Mouse (Mus musculus): ENCODE measurements around the gene Rbm20. TPM values are rescaled to one million over a fixed set of nuclear protein-coding genes. Genes with fewer than 3 reads are reported as not detected.

The Rbm20 gene
- polyA plus RNA-seq (2012; rRNA removed): 0.12 and 0.22 TPM in 2 replicates

DNA sequence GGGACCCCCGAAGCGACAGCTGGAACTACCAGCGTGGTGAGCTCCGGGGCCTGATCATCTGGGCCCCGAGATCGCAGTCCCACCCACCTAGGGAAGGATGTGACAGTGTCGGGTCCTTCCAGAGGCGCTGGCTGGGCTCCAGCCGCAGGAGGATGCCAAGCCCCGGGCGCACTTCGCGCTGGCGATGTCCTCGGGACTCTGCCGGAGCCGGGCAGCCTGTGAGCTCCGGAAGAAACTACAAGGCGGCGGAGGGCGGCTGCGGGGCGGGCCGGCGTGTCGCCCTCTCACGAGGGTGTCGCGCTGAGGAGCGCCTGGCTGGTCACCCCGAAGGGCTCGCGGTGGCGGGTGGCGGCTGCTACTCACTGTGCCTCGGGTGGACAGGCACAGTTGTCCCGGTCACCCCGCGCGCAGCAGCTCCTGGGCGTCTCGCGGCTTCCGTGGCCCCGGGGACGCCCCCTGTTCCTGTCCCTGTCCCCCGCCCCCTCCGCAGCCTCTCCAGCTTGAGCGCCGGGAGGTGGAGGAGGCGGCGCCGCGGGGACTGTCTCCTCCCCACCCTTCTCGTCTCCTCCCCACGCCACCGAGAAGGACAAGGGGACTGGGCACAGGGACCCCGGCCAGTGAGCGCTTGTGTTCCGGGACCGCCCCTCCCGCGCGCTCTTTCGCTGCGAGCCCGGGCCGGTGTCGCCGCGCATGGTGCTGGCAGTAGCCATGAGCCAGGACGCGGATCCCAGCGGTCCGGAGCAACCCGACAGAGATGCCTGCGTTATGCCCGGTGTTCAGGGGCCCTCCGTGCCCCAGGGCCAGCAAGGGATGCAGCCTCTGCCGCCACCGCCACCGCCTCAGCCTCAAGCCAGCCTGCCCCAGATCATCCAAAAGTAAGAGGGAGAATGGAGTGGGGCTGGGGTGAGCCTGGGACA is at the start of gene Rbm20:
TSS of gene Rbm20 (plus strand) at position 589 of the 917 bp plus-strand sequence.
- DNase-seq (ENCODE audit: low read depth in 1 of 2, low spot score in 2 of 2): no peak
- Histone ChIP-seq H3K4me1 (ENCODE audit: control insufficient read depth, insufficient read depth, insufficient read length) (peaks cover 8% of the 10 kb centered on the region; the same call in 1 of the 2 replicates), H3K27me3 (ENCODE audit: control insufficient read depth, insufficient read depth, low read length) (peaks cover 20% of the 10 kb centered on the region), H3K36me3 (ENCODE audit: control insufficient read depth, insufficient read depth, low read length) (no peaks in the 10 kb centered on the region), H3K4me3 (ENCODE audit: extremely low read depth, insufficient read depth, insufficient read length) (peak within 1 kb of the TSS; percentile 35; the same call in 1 of the 2 replicates), H3K27ac (ENCODE audit: insufficient read depth, low read length) (no peak within 1 kb of the TSS)
- TF ChIP-seq POLR2A (IDR thresholded peaks at IDR 0.05; ENCODE audit: low read depth, low read length) (no peak), CTCF (IDR thresholded peaks at IDR 0.05; ENCODE audit: extremely low read depth, insufficient read depth, insufficient read length, insufficient replicate concordance) (no peak)
- 2% methylated on average over 78 of the region's 82 CpGs for WGBS

DNA sequence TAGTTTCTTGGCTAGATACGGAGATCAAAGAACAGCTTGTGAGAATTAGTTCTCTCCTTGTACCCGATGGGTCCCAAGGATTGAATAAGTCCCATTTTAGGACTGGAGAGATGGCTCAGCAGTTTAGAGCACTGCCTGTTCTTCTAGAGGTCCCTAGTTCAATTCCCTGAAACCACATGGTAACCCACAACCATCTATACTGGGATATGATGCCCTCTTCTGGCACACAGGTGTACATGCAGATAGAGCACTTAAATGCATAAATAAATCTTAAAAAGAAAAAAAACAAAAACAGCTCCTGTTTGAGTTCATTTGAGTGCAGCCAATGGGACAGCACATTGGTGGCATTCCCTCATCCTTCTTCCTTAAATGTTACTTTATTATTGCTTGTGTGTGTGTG is 39.1 kb upstream of the Rbm20 start:
- peaks cover 38% of the 10 kb centered on the region for H3K36me3 ChIP-seq (ENCODE audit: control insufficient read depth, insufficient read depth, low read length)
- 89% methylated on average over 2 of the region's 2 CpGs for WGBS
- H3K27ac ChIP-seq (ENCODE audit: insufficient read depth, low read length): no peak overlapping the region
- no peak for DNase-seq (ENCODE audit: low read depth in 1 of 2, low spot score in 2 of 2)
- no peaks in the 10 kb centered on the region for H3K27me3 ChIP-seq (ENCODE audit: control insufficient read depth, insufficient read depth, low read length)
- no peak overlapping the region for H3K4me3 ChIP-seq (ENCODE audit: extremely low read depth, insufficient read depth, insufficient read length)
- TF ChIP-seq POLR2A (IDR thresholded peaks at IDR 0.05; ENCODE audit: low read depth, low read length) (no peak), CTCF (IDR thresholded peaks at IDR 0.05; ENCODE audit: extremely low read depth, insufficient read depth, insufficient read length, insufficient replicate concordance) (no peak)
- H3K4me1 ChIP-seq (ENCODE audit: control insufficient read depth, insufficient read depth, insufficient read length): no peaks in the 10 kb centered on the region

DNA sequence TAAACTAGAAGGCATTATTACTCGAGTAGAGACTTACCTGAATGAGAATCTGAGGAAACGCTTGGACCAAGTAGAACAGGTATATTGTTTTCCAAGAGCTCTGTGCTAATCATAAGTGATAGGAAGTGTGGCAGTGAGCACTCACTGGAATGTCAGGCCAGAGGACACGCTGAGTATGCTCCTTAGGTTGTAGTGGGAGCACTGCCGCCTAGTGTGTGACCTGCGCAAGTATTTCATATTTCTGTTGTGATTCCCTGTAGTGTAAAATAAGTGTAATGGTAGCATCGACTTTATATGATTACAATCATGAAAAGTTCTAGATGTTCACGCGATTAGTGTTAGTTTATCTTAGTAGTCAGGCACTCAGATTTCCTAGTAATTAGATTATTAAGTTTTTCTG is 38.4 kb upstream of the Rbm20 start:
- DNase-seq (ENCODE audit: low read depth in 1 of 2, low spot score in 2 of 2): no peak
- Histone ChIP-seq H3K27ac (ENCODE audit: insufficient read depth, low read length) (no peak overlapping the region), H3K36me3 (ENCODE audit: control insufficient read depth, insufficient read depth, low read length) (peaks cover 38% of the 10 kb centered on the region), H3K4me1 (ENCODE audit: control insufficient read depth, insufficient read depth, insufficient read length) (no peaks in the 10 kb centered on the region), H3K27me3 (ENCODE audit: control insufficient read depth, insufficient read depth, low read length) (no peaks in the 10 kb centered on the region), H3K4me3 (ENCODE audit: extremely low read depth, insufficient read depth, insufficient read length) (no peak overlapping the region)
- WGBS: 91% methylated on average over 8 of the region's 8 CpGs
- TF ChIP-seq POLR2A (IDR thresholded peaks at IDR 0.05; ENCODE audit: low read depth, low read length) (no peak), CTCF (IDR thresholded peaks at IDR 0.05; ENCODE audit: extremely low read depth, insufficient read depth, insufficient read length, insufficient replicate concordance) (no peak)

DNA sequence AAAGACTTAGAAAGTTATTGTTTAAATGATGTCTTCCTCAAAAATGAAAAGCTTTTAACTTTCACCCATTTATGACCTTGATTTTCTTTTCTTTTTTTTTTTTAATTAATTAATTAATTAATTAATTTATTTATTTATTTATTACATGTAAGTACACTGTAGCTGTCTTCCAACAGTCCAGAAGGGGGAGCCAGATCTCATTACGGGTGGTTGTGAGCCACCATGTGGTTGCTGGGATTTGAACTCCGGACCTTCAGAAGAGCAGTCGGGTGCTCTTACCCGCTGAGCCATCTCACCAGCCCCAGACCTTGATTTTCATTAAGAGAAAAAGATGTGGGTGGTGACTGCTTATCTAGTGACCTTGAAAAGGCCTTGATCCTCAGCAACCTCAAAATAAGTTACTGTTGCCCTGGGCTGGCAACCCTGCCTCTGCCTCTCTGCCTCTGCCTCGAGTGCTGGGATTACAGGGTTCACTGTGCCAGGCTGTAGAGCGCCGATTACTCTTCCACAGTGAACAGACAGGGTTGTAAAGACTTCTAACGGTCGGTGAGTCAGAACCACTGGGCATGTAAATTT is 33.0 kb upstream of the Rbm20 start:
- 93% methylated on average over 9 of the region's 9 CpGs for WGBS
- H3K4me1 ChIP-seq (ENCODE audit: control insufficient read depth, insufficient read depth, insufficient read length): no peaks in the 10 kb centered on the region
- TF ChIP-seq CTCF (IDR thresholded peaks at IDR 0.05; ENCODE audit: extremely low read depth, insufficient read depth, insufficient read length, insufficient replicate concordance): no peak
- no peak for TF ChIP-seq POLR2A (IDR thresholded peaks at IDR 0.05; ENCODE audit: low read depth, low read length)
- peaks cover 35% of the 10 kb centered on the region for H3K36me3 ChIP-seq (ENCODE audit: control insufficient read depth, insufficient read depth, low read length)
- no peaks in the 10 kb centered on the region for H3K27me3 ChIP-seq (ENCODE audit: control insufficient read depth, insufficient read depth, low read length)
- no peak overlapping the region for H3K4me3 ChIP-seq (ENCODE audit: extremely low read depth, insufficient read depth, insufficient read length)
- no peak overlapping the region for H3K27ac ChIP-seq (ENCODE audit: insufficient read depth, low read length)
- DNase-seq (ENCODE audit: low read depth in 1 of 2, low spot score in 2 of 2): no peak

DNA sequence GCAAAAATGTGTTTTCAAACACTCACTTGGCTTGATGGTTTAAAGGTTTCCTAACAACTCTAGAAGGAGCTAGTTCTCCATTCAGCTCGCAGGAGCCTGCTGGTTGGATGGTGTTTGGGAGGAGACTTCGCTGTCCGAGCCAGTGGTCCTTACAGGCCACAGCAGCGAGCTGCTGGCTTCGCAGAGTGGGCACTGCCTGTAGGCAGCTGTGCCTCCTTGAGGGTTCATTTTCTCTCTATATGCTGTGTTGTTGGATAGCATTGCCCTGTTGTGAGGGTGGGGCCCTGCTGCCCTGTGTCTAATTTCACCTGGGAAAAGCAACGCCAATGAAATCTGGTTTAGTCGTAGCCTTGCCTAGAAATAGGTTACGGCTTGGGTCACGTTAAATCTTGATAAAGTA is 29.8 kb upstream of the Rbm20 start:
- H3K27ac ChIP-seq (ENCODE audit: insufficient read depth, low read length): no peak overlapping the region
- TF ChIP-seq POLR2A (IDR thresholded peaks at IDR 0.05; ENCODE audit: low read depth, low read length): no peak
- no peak for TF ChIP-seq CTCF (IDR thresholded peaks at IDR 0.05; ENCODE audit: extremely low read depth, insufficient read depth, insufficient read length, insufficient replicate concordance)
- DNase-seq (ENCODE audit: low read depth in 1 of 2, low spot score in 2 of 2): no peak
- 94% methylated on average over 9 of the region's 9 CpGs for WGBS
- no peak overlapping the region for H3K4me3 ChIP-seq (ENCODE audit: extremely low read depth, insufficient read depth, insufficient read length)
- H3K36me3 ChIP-seq (ENCODE audit: control insufficient read depth, insufficient read depth, low read length): peaks cover 18% of the 10 kb centered on the region
- H3K4me1 ChIP-seq (ENCODE audit: control insufficient read depth, insufficient read depth, insufficient read length): no peaks in the 10 kb centered on the region
- no peaks in the 10 kb centered on the region for H3K27me3 ChIP-seq (ENCODE audit: control insufficient read depth, insufficient read depth, low read length)

DNA sequence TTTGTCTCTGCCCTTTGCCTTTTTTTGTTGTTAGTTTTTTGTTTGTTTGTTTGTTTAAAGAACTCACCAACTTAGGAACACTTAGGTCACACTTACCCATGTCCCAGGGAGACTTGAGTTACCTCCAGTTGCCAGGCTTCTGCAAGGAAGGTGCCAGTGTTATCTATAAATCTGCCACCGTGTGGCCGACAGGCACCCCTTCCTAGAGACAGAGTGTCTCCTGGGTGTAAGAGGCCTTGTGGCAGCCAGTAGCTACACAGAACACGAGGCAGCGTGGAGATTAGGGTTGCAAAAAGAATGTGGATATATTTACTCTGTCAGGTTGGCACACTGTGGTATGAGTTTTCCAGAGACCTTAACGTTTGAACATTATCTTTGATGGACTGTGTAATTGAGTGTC is 29.1 kb upstream of the Rbm20 start:
- H3K36me3 ChIP-seq (ENCODE audit: control insufficient read depth, insufficient read depth, low read length): peaks cover 17% of the 10 kb centered on the region
- no peak overlapping the region for H3K27ac ChIP-seq (ENCODE audit: insufficient read depth, low read length)
- H3K27me3 ChIP-seq (ENCODE audit: control insufficient read depth, insufficient read depth, low read length): no peaks in the 10 kb centered on the region
- 49% methylated on average over 5 of the region's 5 CpGs for WGBS
- TF ChIP-seq CTCF (IDR thresholded peaks at IDR 0.05; ENCODE audit: extremely low read depth, insufficient read depth, insufficient read length, insufficient replicate concordance) (no peak), POLR2A (IDR thresholded peaks at IDR 0.05; ENCODE audit: low read depth, low read length) (no peak)
- DNase-seq (ENCODE audit: low read depth in 1 of 2, low spot score in 2 of 2): no peak
- H3K4me3 ChIP-seq (ENCODE audit: extremely low read depth, insufficient read depth, insufficient read length): no peak overlapping the region
- no peaks in the 10 kb centered on the region for H3K4me1 ChIP-seq (ENCODE audit: control insufficient read depth, insufficient read depth, insufficient read length)
